Mouse (Mus musculus): ENCODE results near the gene Fndc7. TPM values are rescaled to one million over a fixed set of nuclear protein-coding genes. Genes with fewer than 3 reads are reported as not detected.
A peak's percentile ranks its signal among the peaks of the same experiment; 100 is the strongest.
"Not testable (repeated sequence)": the region's sequence is repeated elsewhere in the genome, so short reads cannot be mapped to it uniquely, and the experiment has no call there.

The Fndc7 gene
- total RNA-seq, 2 experiments from 2014 or later: 1.4 TPM; not detected in 1

DNA sequence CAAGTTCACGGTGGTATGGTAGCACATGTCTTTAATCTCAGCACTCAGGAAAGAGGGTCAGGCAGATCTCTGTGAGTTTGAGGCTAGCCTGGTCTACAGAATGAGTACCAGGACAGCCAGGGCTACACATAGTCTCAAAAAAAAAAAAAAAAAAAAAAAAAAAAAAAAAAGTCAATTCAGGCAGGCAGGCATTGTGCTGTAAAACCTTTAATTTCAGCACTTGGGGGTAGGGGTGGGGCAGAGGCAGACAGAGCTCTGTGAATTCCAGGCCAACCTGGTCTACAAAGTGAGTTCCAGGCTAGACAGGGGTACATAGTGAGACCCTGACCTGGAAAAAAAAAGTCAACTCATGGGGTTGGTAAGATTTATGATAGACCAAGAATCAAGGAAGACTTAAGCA lies 32.1 kb downstream of the Fndc7 start:
- no peak for ATAC-seq (replicated peaks; ENCODE audit: low FRiP score, poor library complexity, severe bottlenecking)

DNA sequence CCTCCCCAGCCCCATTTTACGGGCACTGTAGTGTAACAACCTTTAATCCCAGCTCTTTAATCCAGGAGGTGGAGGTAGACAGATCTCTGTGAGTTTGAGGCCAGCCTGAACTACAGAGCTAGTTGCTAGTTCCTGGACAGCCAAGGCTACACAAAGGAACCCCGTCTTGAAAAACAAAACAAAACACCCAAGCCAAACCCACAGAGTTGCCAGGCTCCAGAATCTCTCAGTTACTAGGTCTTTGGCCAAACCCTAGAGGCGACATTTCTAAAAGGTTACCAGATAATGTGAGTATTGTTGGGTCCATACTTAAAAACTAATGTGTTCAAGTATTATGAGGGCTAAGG lies 32.7 kb downstream of the Fndc7 start:
- no peak for ATAC-seq (replicated peaks; ENCODE audit: low FRiP score, poor library complexity, severe bottlenecking)

DNA sequence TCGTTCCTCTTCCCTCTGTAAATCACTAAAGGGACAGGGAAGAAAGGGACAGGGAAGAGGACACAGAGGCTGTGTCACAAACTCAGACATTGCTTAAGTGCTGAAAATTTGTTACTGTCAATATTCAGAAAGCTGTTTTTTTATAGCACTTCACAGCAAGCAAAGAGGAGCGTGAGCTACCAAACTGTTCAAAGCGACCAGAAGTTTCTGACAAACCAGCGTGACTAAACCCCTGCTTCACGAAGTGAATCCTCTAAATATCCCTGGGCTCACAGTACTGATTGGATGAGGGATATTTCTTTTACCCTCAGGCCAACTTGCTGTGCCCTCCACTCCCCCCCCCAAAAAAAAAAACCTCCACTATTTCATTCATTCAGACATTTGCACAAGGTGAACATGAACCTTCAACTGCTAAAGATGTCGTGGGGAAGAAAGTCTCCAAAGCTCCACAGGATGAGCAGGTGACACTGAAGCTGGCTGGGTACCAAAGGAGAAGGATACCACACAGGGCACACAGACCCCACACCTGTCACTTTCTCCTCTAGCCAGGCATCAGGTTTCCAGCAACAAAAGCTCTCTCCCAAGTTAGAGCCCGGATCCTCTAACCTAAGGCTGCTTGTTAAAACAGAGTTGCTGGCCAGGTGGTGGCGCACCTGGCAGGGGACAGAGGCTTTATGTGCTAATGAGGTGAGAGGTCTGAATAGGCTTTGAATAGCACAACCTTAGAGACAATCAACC lies 33.3 kb downstream of the Fndc7 start:
- ATAC-seq (replicated peaks; ENCODE audit: low FRiP score, poor library complexity, severe bottlenecking): no peak

DNA sequence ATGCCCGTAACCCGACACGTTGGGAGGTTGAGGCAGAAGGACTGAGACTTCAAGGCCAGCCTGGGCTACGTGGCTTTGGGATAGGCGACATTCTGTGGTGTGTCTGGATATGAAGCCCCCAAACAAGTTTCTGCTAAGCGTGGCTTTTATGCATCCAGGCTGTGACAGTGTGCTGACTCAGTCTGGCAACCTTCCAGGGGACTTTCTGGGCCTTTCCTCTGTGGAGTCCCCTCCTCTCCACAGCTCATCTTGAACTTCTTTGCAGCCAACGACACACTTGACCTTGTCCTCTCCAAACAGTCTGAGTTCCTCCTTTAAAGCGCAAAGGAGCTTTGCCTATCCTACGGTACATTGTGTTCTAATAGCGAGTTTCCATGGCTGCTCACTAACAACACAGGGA lies 33.9 kb downstream of the Fndc7 start:
- ATAC-seq (replicated peaks; ENCODE audit: low FRiP score, poor library complexity, severe bottlenecking): no peak

DNA sequence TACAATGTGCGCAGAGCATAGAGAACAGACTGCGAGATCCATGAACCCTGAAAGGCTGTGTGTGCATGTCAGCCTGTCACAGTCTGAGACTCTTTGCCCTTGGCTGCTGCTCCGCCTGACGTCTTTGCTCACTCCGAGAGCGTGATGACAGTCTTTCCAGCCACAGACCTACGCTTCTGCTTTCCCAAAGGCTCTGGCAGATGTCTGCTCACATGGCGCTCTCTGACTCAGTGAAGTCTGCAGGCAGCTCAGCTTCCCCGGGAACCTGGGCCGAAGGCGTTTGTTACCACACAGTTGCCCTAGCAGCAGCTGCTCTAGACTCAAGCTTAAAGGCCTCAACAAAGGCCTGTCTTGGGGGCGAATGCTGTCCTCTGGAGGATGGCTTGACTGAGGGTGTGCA lies 34.4 kb downstream of the Fndc7 start:
- ATAC-seq (replicated peaks; ENCODE audit: low FRiP score, poor library complexity, severe bottlenecking): no peak

DNA sequence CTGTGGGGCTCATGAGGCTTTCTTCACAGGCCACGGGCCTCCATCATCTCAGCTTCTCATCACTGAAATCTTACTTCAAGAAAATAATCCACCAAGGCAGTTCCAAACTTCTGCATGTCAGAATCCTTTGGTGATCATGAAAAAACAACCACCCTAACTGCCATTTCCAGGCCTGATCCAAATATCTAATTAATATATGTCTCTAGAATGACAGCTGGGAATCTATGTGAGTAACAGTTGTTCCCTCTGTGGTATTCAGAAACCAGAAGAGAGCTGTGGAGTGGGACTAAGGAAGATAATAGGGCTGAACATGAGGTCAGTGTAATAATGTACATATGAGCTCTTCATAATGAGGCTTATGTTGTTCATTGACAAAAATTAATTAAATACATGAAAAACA lies 36.5 kb downstream of the Fndc7 start:
- no peak for ATAC-seq (replicated peaks; ENCODE audit: low FRiP score, poor library complexity, severe bottlenecking)

DNA sequence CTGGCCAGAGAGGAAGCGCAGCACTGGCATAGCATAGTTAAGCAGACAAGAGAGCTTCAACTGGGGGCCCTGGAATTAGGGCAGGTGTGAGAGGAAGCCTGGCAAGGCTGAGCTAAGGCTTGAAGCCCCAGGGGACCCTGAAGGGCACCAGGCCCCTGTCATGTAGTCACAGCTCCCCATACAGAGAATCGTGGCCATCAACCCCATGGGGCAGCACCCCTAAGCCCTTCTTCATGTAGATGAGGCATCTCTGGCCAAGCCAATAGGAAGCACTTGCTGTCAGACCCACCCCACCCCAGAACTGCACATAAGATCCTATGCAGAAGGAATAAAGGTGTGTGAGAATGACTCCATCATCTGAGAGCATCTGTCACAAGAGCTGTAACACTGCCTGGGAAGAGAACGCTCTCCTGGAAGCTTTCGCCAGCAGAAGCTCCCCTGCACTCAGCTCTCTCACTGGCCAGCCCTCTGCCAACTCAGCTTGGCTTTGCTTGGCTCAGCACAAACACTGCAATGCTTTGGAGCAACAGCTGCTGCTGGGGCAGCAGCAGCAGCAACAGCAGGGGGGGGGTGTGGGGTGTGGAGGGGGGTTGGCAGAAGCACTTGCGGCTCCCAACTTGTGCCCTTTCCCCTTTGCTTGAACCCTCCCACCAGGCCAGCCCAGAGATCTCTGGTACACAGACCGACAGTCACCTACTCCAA lies 37.7 kb downstream of the Fndc7 start:
- ATAC-seq (replicated peaks; ENCODE audit: low FRiP score, poor library complexity, severe bottlenecking): no peak

DNA sequence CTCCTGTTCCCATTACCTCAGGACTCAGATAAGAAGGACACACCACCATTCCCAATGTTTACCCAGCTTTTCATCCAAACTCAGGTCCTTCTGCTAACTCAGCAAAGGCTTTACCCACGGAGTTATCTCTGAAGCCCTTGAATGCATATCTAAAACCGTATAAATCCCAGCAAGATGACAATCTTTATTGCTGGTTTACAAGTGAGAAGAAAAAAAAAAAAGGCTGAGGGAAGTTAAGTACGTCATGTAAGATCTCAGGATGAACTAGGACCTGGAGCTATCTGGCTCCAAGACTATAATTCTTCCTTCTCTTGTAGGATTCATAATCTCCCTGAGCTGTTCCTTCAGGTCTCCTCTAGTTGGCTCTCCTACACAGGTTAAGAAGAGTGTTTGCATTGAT lies 38.3 kb downstream of the Fndc7 start:
- no peak for ATAC-seq (replicated peaks; ENCODE audit: low FRiP score, poor library complexity, severe bottlenecking)

DNA sequence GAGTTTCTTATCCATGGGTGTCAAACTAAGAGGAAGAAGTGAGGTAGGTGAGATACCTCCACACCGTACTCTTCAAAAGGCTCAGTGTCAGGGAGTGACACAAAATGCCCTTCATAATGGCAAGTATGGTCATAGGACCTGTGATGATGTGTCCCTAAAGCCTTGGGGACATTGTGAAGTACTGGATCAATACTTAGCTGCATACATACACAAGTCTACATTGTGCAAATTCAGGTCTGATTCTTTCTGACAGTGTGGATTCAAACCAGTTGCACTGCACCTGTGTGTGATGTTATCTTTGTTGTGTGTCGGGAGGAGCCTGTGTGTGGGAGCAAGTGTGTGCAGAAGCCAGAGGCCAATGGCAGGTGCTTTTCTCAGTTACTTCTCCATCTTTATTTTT lies 38.7 kb downstream of the Fndc7 start:
- ATAC-seq (replicated peaks; ENCODE audit: low FRiP score, poor library complexity, severe bottlenecking): no peak

DNA sequence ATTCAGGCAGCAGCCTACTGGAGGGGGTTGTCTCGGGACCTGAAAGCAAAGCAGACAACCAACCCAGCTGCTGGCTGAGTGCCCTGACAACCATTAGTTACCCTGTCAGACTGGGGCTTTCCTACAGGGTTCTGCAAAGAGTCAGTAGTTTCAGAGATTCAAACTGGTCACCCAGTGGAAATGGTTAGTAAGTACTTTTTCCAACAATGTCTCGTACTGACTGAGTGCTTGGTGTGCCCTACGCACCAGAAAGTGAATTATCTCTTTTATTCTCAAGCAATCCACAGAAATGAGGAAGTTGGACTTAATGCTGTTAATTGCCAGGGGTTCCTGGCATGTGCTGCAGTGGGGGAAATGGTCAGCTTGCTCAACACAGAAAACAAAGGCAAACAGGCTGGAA lies 39.3 kb downstream of the Fndc7 start:
- no peak for ATAC-seq (replicated peaks; ENCODE audit: low FRiP score, poor library complexity, severe bottlenecking)

DNA sequence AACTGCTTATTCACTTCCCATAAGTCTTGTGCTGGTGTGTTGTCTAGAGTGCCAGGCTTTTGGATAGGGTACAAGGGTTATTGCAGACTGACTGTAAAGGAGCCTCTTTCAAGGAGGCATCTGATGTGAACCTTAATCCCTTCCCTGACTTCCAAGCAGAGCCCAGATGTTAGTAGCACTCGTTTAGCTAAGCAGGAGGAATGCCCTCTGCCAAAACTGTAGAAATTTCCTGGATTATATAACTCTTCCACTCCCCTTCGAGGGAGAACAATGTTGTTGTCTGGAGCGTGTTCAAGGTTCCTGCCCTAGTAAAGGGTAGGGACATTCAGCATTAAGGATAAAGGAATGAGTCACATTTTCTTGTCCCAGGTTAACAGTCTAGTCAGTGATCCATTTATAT lies 43.2 kb downstream of the Fndc7 start:
- no peak for ATAC-seq (replicated peaks; ENCODE audit: low FRiP score, poor library complexity, severe bottlenecking)

DNA sequence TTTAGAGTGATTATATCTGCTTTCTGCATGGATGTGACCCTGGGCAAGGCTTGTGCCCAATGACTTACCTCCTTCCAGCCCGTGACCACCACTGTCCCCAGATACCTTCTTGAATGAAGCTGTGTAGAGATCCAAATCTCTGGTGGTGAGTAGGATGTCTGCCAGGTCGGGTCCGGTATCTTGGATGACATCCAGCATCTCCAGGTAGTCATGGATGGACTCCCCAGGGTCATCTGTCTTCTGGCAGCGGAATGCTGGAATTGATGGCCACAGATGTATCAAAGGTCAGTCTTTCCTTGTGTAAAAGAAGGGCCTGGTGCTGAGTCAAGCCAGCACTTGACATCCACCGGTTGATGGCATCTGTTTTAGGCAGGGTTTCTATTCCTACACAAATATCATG lies 45.3 kb downstream of the Fndc7 start:
- ATAC-seq (replicated peaks; ENCODE audit: low FRiP score, poor library complexity, severe bottlenecking): no peak

DNA sequence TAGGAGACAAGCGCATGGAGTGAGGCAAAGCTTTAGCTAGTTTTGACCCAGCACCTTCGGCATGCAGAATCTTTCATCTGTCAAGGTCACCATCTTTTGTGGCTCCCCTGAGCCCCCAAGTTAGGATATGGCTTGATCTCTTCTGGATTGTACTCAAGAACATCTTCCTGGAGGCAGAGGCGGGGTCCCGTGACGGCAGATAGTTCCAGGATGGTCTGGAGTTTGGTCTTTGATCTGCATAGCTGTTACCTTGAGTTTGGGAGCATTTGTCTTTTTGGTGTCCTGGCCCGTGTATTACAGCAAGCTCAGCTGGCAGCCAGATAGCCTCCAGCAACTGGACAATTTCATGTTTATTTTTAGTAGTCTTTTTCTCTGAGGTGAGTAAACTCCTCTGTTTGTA lies 45.8 kb downstream of the Fndc7 start:
- ATAC-seq (replicated peaks; ENCODE audit: low FRiP score, poor library complexity, severe bottlenecking): no peak

DNA sequence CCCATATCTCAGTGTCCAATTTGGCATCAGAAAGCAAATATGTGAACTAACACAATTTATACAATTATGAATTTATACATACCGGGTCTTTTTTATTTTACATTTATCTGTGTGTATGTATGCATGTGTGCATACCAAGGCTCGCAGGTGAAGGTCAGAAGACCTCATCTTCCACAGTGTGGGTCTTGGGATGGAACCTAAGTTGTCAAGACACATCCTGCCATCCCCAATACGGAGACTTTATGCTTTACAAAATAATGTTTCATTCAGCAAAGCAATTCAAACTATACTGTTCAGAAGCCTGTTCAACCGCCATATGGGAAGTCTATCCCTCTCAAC lies 49.1 kb downstream of the Fndc7 start:
- peak; percentile 12 for ATAC-seq (replicated peaks; ENCODE audit: low FRiP score, poor library complexity, severe bottlenecking)

DNA sequence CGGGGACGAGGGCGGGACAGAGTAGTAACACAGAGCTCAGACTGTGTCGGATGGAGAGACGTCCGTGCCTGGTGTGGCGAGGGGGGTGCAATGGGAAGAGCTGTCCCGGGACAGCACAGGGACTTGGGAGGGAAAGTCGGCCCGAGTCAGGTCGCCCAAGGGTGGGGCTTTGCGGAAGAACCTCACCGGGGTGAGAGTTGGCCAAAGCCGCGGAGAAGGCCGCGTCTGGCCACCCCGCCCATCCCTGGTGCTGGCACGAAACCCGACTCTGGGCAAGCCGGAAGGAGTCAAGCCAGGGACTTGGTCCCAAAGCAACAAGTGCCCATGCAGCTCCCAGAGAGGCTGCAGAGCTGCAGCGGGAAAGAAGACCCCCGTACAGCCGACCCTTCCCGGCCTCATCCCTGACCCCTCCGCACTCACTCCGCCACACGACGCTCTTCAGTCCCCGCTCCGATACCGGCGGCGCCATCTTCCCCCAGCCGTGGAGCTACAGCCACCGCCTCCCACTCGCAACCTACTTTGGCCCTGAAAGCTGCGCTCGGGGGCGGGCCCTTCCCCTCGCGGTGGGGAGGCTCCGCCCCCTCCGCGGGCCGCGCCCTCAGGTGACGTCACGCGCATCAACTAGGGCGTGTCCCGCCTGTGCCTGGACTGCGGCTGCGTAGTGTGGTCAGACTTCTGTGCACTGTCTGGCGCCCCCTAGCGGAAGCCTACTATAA lies 49.6 kb downstream of the Fndc7 start, which contains the start of gene Stxbp3:
Stxbp3 (minus strand) TSS at position 527 of the 716 bp plus-strand sequence.
- peak; percentile 93 for ATAC-seq (replicated peaks; ENCODE audit: low FRiP score, poor library complexity, severe bottlenecking)

DNA sequence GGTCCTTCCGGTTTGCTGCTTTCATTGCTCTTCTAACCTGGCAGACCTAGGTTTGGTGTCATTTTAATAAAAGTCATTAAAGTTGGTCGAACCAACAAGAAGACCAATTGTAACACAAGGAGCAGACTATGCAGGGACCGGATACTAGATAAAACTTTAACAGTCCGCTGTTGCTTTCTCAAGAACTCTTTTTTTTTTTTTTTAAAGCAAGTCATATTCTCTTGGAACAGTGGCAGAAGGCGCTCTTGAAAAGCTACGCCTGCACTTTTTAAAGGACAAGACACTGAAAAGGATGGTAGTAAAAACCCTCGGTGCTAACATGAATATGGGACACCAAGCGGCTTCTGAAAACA lies 50.2 kb downstream of the Fndc7 start:
- peak; percentile 9; the same call in 1 of the 2 replicates for ATAC-seq (replicated peaks; ENCODE audit: low FRiP score, poor library complexity, severe bottlenecking)

DNA sequence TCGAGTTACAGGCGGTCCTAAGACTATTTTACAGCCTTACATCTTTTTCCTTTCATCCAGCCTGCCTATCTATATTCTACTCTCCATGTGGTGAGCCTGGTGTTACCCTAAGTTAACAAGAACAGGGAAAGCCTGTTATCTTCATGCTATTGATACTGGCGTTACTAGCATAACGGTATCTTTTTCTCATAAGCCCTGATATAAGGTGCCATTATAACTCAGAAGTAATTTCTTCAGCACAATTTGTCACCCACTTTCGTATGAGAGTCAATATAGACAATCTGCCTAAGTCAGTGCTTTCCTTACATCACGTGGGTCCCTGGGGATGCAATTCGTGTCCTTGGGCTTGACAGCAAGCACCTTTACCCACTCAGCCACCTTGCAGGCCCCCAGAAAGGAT lies 50.8 kb downstream of the Fndc7 start:
- no peak for ATAC-seq (replicated peaks; ENCODE audit: low FRiP score, poor library complexity, severe bottlenecking)

DNA sequence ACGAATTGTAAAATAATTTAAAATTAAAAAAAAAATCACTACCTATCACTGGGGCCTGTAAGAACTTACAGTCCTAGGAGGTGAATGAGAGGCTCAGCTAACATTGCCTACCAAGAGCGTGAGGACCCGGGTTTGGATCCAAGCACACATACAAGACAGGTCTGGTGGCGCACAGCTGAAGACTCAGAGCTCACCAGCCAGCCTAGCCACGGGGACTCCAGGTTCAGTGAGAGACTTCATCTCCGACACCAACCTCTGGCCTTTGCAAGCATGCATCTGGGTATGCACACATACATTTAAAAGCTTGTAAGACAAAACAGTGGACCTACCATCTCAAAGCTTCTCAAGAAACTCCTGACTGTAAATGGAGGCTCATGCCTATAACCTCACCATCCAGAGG lies 52.9 kb downstream of the Fndc7 start:
- no peak for ATAC-seq (replicated peaks; ENCODE audit: low FRiP score, poor library complexity, severe bottlenecking)

DNA sequence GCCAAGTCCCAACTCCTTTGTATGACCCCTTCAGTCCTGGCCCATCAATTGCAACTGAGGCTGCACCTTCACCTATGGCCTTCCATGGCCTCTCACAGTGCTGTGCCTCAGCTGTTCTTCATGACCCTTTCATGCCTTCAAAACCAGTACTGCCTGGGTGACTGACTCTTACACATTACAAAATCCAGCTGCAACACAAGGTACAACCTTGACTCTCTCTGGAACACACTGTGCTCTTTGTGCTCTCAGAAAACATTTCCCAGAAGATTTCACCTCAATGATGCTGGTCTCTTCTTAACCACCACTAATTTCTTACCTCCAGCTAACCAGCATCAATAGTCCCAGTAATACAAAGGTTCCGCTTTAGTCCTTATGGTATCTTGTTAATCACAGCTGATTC lies 56.1 kb downstream of the Fndc7 start:
- not testable (repeated sequence) for ATAC-seq (replicated peaks; ENCODE audit: low FRiP score, poor library complexity, severe bottlenecking)

DNA sequence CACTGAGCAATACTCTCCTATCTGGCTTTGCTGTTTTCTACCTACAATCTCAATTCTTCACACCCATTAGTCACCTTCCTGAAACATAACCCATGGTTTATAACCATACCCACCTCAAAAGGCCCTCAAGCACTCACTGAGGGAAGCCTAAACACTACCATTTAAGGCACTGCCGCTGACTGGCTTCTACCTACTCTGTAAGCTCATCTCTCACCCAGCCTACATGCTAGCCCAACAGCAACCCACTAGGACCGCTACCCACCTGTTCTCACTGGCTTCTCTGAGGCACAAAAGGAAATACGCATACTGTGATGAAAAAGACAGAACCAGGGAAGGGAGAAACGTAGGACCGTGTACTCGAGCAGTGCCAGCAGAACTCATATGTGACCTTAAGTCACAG lies 58.1 kb downstream of the Fndc7 start:
- ATAC-seq (replicated peaks; ENCODE audit: low FRiP score, poor library complexity, severe bottlenecking): no peak

DNA sequence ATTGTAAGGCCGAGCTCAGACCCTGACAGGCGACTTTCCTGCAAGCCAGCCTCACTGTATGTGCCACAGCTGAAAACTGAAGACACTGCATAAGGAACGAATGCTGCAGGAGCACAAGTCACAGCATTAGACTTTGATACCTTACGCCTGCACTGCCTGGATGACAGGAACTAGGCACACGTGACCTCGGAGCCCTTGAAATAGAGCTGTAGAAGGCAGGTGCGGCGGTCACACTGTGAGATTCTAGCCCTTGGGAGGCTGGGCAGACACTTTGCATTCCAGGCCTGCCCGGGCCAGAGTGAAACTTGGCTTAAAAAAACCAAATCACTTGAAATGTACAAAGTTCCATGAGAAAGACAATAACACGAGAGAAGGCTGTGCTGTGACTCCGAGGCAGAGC lies 59.3 kb downstream of the Fndc7 start:
- ATAC-seq (replicated peaks; ENCODE audit: low FRiP score, poor library complexity, severe bottlenecking): no peak
